In the genomic region with DNA sequence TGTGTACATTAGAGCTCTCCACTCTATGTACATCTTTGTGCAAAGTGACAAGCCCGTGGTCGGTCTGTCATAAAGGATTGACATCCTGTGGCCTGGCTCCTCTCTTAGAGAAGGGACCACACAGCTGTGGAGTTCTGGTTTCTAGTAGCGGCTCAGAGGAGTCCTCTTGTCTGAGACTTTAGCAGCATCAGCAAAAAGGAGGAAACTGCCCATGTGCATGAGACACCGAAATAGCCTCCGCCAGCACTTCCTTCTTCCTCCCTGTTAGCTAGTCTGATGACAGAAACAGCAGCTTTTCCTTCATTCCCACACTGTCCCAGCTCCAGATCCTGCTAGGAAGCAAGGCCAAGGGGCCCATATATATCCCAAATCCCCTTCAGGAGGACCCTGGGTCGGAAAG, we compare ENCODE assay signal across 11 mouse cellular contexts. TPM values are rescaled to one million over a fixed set of nuclear protein-coding genes. Genes with fewer than 3 reads are reported as not detected.
DNase-seq lines count a peak whose midpoint lies in the region; ATAC-seq and TF ChIP-seq lines count a peak whose summit lies in the region.
"Had no signal": no experiment of that assay in that cellular context is flagged by ENCODE, and none has a peak within 500 bp of the region (broad histone marks: within the 10 kb centered on the region; RNA-seq: fewer than 3 reads in every experiment).

No protein-coding gene starts in this region.

- H3K4me2 ChIP-seq in heart, embryonic 12.5 days: no peak overlapping the region
- no peak overlapping the region for H3K4me2 ChIP-seq in midbrain, embryonic 11.5 days

- H3K4me3 ChIP-seq in heart, embryonic 12.5 days: no peak overlapping the region
- H3K4me3 ChIP-seq in midbrain, embryonic 10.5 days: no peak overlapping the region
- no peak overlapping the region for H3K4me3 ChIP-seq in midbrain, embryonic 11.5 days (ENCODE audit: low read depth, low read length)
- no peak overlapping the region for H3K4me3 ChIP-seq in small intestine, adult 2 months (ENCODE audit: low read depth, low read length)
- H3K4me3 ChIP-seq: heart, adult 2 months had no signal

- H3K27me3 ChIP-seq in heart, embryonic 12.5 days (replicated peaks): no peaks in the 10 kb centered on the region
- no peaks in the 10 kb centered on the region for H3K27me3 ChIP-seq in midbrain, embryonic 10.5 days (ENCODE audit: low read depth, poor library complexity, severe bottlenecking)
- H3K27me3 ChIP-seq in midbrain, embryonic 11.5 days (ENCODE audit: control insufficient read depth, insufficient read depth, low read length): no peaks in the 10 kb centered on the region
- H3K27me3 ChIP-seq in small intestine, adult 2 months (ENCODE audit: control insufficient read depth, insufficient read depth, low read length): no peaks in the 10 kb centered on the region

- TF ChIP-seq POLR2A in small intestine, adult 2 months (IDR thresholded peaks at IDR 0.05; ENCODE audit: low read depth, low read length): no peak

- intact Hi-C loops in left cerebral cortex, postnatal 4 days (cut with DNase I): no loop called here

- DNase-seq in heart, adult 11 months: peak; percentile 96
- no peak for DNase-seq in midbrain, embryonic 10.5 days (ENCODE audit: low spot score)
- DNase-seq in midbrain, embryonic 11.5 days (ENCODE audit: low spot score, missing footprints): no peak
- peak; percentile 15 for DNase-seq in liver
- DNase-seq in left cerebral cortex, postnatal 4 days: no peak
- no peak for DNase-seq in frontal cortex, postnatal 36 days (ENCODE audit: low spot score in 2 of 2)
- DNase-seq: cerebellum, postnatal 36 days had no signal

- no peak for TF ChIP-seq CTCF in small intestine, adult 2 months (IDR thresholded peaks at IDR 0.05; ENCODE audit: extremely low read depth, insufficient read length, insufficient replicate concordance, low read depth, low read length)

- no peaks in the 10 kb centered on the region for H3K36me3 ChIP-seq in heart, embryonic 12.5 days
- no peaks in the 10 kb centered on the region for H3K36me3 ChIP-seq in midbrain, embryonic 10.5 days
- no peaks in the 10 kb centered on the region for H3K36me3 ChIP-seq in midbrain, embryonic 11.5 days (ENCODE audit: control insufficient read depth, insufficient read depth, low read length)
- peaks cover 48% of the 10 kb centered on the region for H3K36me3 ChIP-seq in small intestine, adult 2 months (ENCODE audit: control insufficient read depth, insufficient read depth, low read length)

- 64% methylated on average over 6 of the region's 6 CpGs for WGBS in heart, embryonic 12.5 days
- WGBS in midbrain, embryonic 10.5 days: 86% methylated on average over 6 of the region's 6 CpGs
- WGBS in midbrain, embryonic 11.5 days: 89% methylated on average over 6 of the region's 6 CpGs
- WGBS in small intestine, adult 2 months: 70% methylated on average over 6 of the region's 6 CpGs

- H3K9ac ChIP-seq in heart, embryonic 12.5 days: no peak overlapping the region
- H3K9ac ChIP-seq in midbrain, embryonic 11.5 days (ENCODE audit: low read length): no peak overlapping the region

- no peaks in the 10 kb centered on the region for H3K4me1 ChIP-seq in heart, embryonic 12.5 days (replicated peaks)
- H3K4me1 ChIP-seq in midbrain, embryonic 10.5 days: peaks cover 27% of the 10 kb centered on the region
- peaks cover 5% of the 10 kb centered on the region for H3K4me1 ChIP-seq in midbrain, embryonic 11.5 days (ENCODE audit: control insufficient read depth, insufficient read depth, low read length)
- H3K4me1 ChIP-seq in small intestine, adult 2 months (ENCODE audit: control insufficient read depth, insufficient read depth, insufficient read length, low read length): peaks cover 22% of the 10 kb centered on the region

- no peaks in the 10 kb centered on the region for H3K9me3 ChIP-seq in heart, embryonic 12.5 days (replicated peaks)
- H3K9me3 ChIP-seq in midbrain, embryonic 10.5 days (replicated peaks): no peaks in the 10 kb centered on the region
- H3K9me3 ChIP-seq in midbrain, embryonic 11.5 days (ENCODE audit: control insufficient read depth, low read length): no peaks in the 10 kb centered on the region

- H3K27ac ChIP-seq in heart, embryonic 12.5 days (ENCODE audit: poor library complexity, severe bottlenecking): no peak overlapping the region
- 0 out of 2 replicates have a peak overlapping the region, but pooled peaks have one; percentile 9 for H3K27ac ChIP-seq in midbrain, embryonic 10.5 days (replicated peaks)
- H3K27ac ChIP-seq in midbrain, embryonic 11.5 days (ENCODE audit: low read depth, low read length): no peak overlapping the region
- H3K27ac ChIP-seq in small intestine, adult 2 months (ENCODE audit: insufficient read depth, low read depth, low read length): peak overlapping the region; percentile 33; the same call in 1 of the 2 replicates
- H3K27ac ChIP-seq: heart, adult 2 months had no signal

- ATAC-seq in heart, embryonic 12.5 days (ENCODE audit: insufficient number of reproducible peaks, low FRiP score): no peak
- no peak for ATAC-seq in midbrain, embryonic 11.5 days (ENCODE audit: low FRiP score)

RNA-seq across cellular contexts. Expression of gene Slc7a8, which starts 25.4 kb away (rescaled TPM):
- 4.4 and 4.7 TPM in 2 replicates for polyA plus RNA-seq in heart, embryonic 12.5 days (2016; fragmentation: Nextera tagmentation; extraction: Ambion mirVana)
- 1.8 and 2.4 TPM in 2 replicates for polyA plus RNA-seq in midbrain, embryonic 10.5 days (2016; fragmentation: Nextera tagmentation; extraction: Ambion mirVana)
- polyA plus RNA-seq in midbrain, embryonic 11.5 days (2014; fragmentation: Nextera tagmentation; extraction: Ambion mirVana): 2.8 and 3.0 TPM in 2 replicates
- polyA plus RNA-seq in small intestine, adult 2 months (2012; rRNA removed): 39.5 and 174 TPM in 2 replicates
- total RNA-seq in left cerebral cortex, postnatal 4 days (2021): 10 to 100 TPM; 33.7 to 36.5 TPM

RNA-seq across cellular contexts. Expression of gene Cebpe, which starts 44.4 kb away (rescaled TPM):
- polyA plus RNA-seq in heart, embryonic 12.5 days (2016; fragmentation: Nextera tagmentation; extraction: Ambion mirVana): not detected in 2 replicates
- 0.09 and 0.11 TPM in 2 replicates for polyA plus RNA-seq in midbrain, embryonic 10.5 days (2016; fragmentation: Nextera tagmentation; extraction: Ambion mirVana)
- polyA plus RNA-seq in midbrain, embryonic 11.5 days (2014; fragmentation: Nextera tagmentation; extraction: Ambion mirVana): 0.12 TPM in 1 of 2 replicates, not detected in the other
- 4.2 and 4.4 TPM in 2 replicates for polyA plus RNA-seq in small intestine, adult 2 months (2012; rRNA removed)
- not detected for total RNA-seq in left cerebral cortex, postnatal 4 days (2021)
- total RNA-seq: heart, adult 2 months had no signal

RNA-seq across cellular contexts. Expression of gene Rnf212b, which starts 57.6 kb away (rescaled TPM):
- not detected in 2 replicates for polyA plus RNA-seq in heart, embryonic 12.5 days (2016; fragmentation: Nextera tagmentation; extraction: Ambion mirVana)
- polyA plus RNA-seq in midbrain, embryonic 10.5 days (2016; fragmentation: Nextera tagmentation; extraction: Ambion mirVana): not detected in 2 replicates
- not detected in 2 replicates for polyA plus RNA-seq in midbrain, embryonic 11.5 days (2014; fragmentation: Nextera tagmentation; extraction: Ambion mirVana)
- polyA plus RNA-seq in small intestine, adult 2 months (2012; rRNA removed): not detected in 2 replicates
- not detected for total RNA-seq in left cerebral cortex, postnatal 4 days (2021)
- total RNA-seq: heart, adult 2 months had no signal
- polyA plus RNA-seq: limb, embryonic 14.5 days had no signal

RNA-seq across cellular contexts. Expression of gene Gm29776, which starts 57.7 kb away (rescaled TPM):
- 0.21 and 0.28 TPM in 2 replicates for polyA plus RNA-seq in heart, embryonic 12.5 days (2016; fragmentation: Nextera tagmentation; extraction: Ambion mirVana)
- polyA plus RNA-seq in midbrain, embryonic 10.5 days (2016; fragmentation: Nextera tagmentation; extraction: Ambion mirVana): 0.15 TPM in 1 of 2 replicates, not detected in the other
- polyA plus RNA-seq in midbrain, embryonic 11.5 days (2014; fragmentation: Nextera tagmentation; extraction: Ambion mirVana): 0.11 and 0.22 TPM in 2 replicates
- not detected in 2 replicates for polyA plus RNA-seq in small intestine, adult 2 months (2012; rRNA removed)
- total RNA-seq in left cerebral cortex, postnatal 4 days (2021): not detected
- total RNA-seq: heart, adult 2 months had no signal

Comparison
In these comparisons a context has a peak if more than half of its experiments do, and no peak if none do; other contexts are left out.
1. H3K27ac ChIP-seq: peak in midbrain, embryonic 10.5 days (single experiment) and small intestine, adult 2 months (single experiment); none in heart, embryonic 12.5 days (single experiment) and midbrain, embryonic 11.5 days (single experiment).
2. DNase-seq: peak in heart, adult 11 months (single experiment) and liver (single experiment); none in midbrain, embryonic 10.5 days (single experiment), midbrain, embryonic 11.5 days (single experiment), left cerebral cortex, postnatal 4 days (single experiment) and frontal cortex, postnatal 36 days (0 of 2).